Mouse (Mus musculus) limb, embryonic 12.5 days (tissue): ENCODE results near the gene Spint2. TPM values are rescaled to one million over a fixed set of nuclear protein-coding genes. Genes with fewer than 3 reads are reported as not detected.
"Not testable (repeated sequence)": the region's sequence is repeated elsewhere in the genome, so short reads cannot be mapped to it uniquely, and the experiment has no call there.

Experiments
- ATAC-seq: fragments of 200-750 bp; cut with Nextera tagmentation; 2 replicates; pipeline ENCODE4 v1.8.0; 2017; ENCODE audit warnings: low read depth, moderate TSS enrichment; ENCODE audit not compliant: insufficient number of reproducible peaks, insufficient read depth, low FRiP score, low TSS enrichment
- H3K27ac ChIP-seq: fragments of 300-500 bp; sonication (generic); 2 replicates; pipeline ENCODE4 v1.5.1; 2016; ENCODE audit warnings: mild to moderate bottlenecking, moderate library complexity
- H3K27me3 ChIP-seq: fragments of 300-500 bp; sonication (generic); 2 replicates; pipeline ENCODE4 v1.6.1; 2016; ENCODE audit warnings: mild to moderate bottlenecking, moderate library complexity
- H3K36me3 ChIP-seq: fragments of 300-500 bp; sonication (generic); 2 replicates; pipeline ENCODE4 v1.6.1; 2016; ENCODE audit warnings: mild to moderate bottlenecking, moderate library complexity
- H3K4me1 ChIP-seq: fragments of 300-500 bp; sonication (generic); replicated peaks from 2 replicates; pipeline ENCODE4 v1.6.1; 2016
- H3K4me2 ChIP-seq: fragments of 300-500 bp; sonication (generic); 2 replicates; pipeline ENCODE4 v1.6.1; 2016; ENCODE audit warnings: mild to moderate bottlenecking, moderate library complexity
- H3K4me3 ChIP-seq: fragments of 300-500 bp; sonication (generic); replicated peaks from 2 replicates; pipeline ENCODE4 v1.5.1; 2016; ENCODE audit warnings: mild to moderate bottlenecking
- H3K9ac ChIP-seq: fragments of 300-500 bp; sonication (generic); replicated peaks from 2 replicates; pipeline ENCODE4 v1.6.1; 2016; ENCODE audit warnings: mild to moderate bottlenecking, moderate library complexity
- H3K9me3 ChIP-seq: fragments of 300-500 bp; sonication (generic); 2 replicates; pipeline ENCODE4 v1.6.1; 2016; ENCODE audit warnings: mild to moderate bottlenecking, moderate library complexity
- WGBS: fragments of 180-500 bp; shearing (Covaris S2); methylation state at CpG from one replicate; pipeline ENCODE4 v1.1.7; 2016; 5-methylcytosine and 5-hydroxymethylcytosine counted together
- polyA plus RNA-seq: library from polyadenylated mRNA; unstranded; fragments of >200 nt; fragmentation: Nextera tagmentation; extraction: Ambion mirVana; gene quantifications from 2 replicates; pipeline ENCODE4 v1.2.1, GENCODE M21; 2016

Gene Spint2
- polyA plus RNA-seq, 1 experiment from 2014 or later = 107 TPM

DNA sequence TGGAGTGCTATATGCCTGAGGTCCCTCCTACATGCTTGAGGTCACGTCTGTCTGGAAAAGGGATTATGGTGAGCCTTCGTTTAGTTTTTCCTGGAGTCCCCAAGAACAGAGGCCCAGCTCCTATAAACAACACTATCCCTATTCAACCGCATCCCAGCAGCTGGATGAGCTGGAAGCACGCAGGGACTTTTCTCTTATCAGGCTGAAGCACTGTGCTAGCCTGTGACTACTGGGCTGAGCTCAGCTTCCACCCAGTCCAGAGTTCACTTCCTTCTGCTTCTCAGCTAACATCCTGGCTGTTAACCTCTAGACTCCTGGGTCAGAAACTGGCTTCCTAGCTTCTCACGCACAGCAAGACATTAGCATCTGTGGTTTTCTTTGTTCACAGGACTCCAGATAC lies 27.9 kb downstream of the Spint2 start:
- Histone ChIP-seq H3K27ac (peak overlapping the region; percentile 13; the same call in 1 of the 2 replicates), H3K9me3 (no peaks in the 10 kb centered on the region), H3K4me2 (no peak overlapping the region), H3K4me3 (no peak overlapping the region), H3K27me3 (peaks cover 6% of the 10 kb centered on the region), H3K4me1 (0 out of 2 replicates have a peak, but pooled peaks cover 10% of the 10 kb centered on the region), H3K9ac (no peak overlapping the region), H3K36me3 (peaks cover 30% of the 10 kb centered on the region; the same call in 1 of the 2 replicates)
- 47% methylated on average over 5 of the region's 5 CpGs for WGBS
- ATAC-seq = no peak

DNA sequence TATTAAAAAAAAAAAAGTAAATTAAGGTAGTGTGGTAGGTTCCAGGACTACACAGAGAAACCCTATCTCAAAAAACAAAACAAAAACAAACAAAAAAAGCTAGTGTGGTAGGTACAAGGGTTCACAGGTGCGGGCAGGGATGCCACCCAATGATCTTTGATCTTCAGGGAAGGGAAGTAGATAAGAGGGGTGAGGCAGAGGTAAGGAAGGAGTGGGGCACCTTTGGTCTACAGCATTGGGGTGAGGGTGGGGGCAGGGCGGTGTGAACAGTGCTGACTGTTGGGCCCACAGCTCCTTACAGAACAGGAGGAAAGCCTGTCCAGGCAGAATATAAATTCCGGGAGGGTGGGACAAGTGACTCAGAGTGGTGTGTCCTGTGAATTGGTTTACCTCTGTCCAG lies 30.5 kb downstream of the Spint2 start:
- no peak overlapping the region for H3K4me3 ChIP-seq
- 62% methylated on average over 3 of the region's 3 CpGs for WGBS
- no peak for ATAC-seq
- no peak overlapping the region for H3K9ac ChIP-seq
- H3K27ac ChIP-seq = no peak overlapping the region
- H3K4me1 ChIP-seq = peaks cover 25% of the 10 kb centered on the region
- H3K4me2 ChIP-seq = no peak overlapping the region
- H3K36me3 ChIP-seq = peaks cover 15% of the 10 kb centered on the region
- peaks cover 26% of the 10 kb centered on the region for H3K27me3 ChIP-seq
- no peaks in the 10 kb centered on the region for H3K9me3 ChIP-seq

DNA sequence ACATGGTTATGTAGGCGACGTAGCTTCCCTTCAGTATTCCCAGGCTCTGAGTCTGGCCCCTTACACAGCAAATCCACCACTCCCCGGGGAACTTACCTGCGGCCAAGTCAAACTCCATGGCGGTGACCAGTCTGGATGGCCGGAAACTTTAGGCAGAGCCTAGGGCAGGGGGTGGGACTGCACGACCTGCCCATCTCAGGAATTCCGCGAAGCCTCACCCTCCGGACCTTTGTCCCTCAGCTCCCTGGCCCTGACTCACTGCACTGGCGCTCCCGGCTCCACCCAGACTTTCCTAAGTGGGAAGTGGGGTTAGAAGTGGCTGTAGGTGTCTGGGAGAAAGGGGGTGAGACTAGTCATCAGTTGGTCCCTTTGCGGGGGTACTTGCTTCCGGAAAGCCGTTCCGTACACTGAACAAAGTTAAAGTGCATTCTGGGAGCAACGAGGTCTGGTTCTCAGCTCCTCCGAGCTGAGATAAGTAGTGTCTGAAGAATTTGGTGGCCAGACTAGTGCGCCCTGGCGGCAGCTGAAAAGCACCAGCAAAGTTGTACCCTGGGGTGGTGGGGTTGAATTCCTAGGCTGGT lies 33.4 kb downstream of the Spint2 start, which contains the start of gene 2200002D01Rik:
Gene 2200002D01Rik, minus strand, starts transcription at position 206 of the 581 bp plus-strand sequence.
- WGBS = 10% methylated on average over 20 of the region's 20 CpGs
- peaks cover 30% of the 10 kb centered on the region for H3K36me3 ChIP-seq
- peaks cover 26% of the 10 kb centered on the region for H3K27me3 ChIP-seq
- H3K27ac ChIP-seq = no peak within 1 kb of the TSS
- H3K4me1 ChIP-seq = peaks cover 20% of the 10 kb centered on the region
- ATAC-seq = peak; percentile 3; the same call in 1 of the 2 replicates
- H3K4me3 ChIP-seq = peak within 1 kb of the TSS; percentile 25
- peak within 1 kb of the TSS; percentile 55 for H3K4me2 ChIP-seq
- peak within 1 kb of the TSS; percentile 34; the same call in 1 of the 2 replicates for H3K9ac ChIP-seq
- no peaks in the 10 kb centered on the region for H3K9me3 ChIP-seq

DNA sequence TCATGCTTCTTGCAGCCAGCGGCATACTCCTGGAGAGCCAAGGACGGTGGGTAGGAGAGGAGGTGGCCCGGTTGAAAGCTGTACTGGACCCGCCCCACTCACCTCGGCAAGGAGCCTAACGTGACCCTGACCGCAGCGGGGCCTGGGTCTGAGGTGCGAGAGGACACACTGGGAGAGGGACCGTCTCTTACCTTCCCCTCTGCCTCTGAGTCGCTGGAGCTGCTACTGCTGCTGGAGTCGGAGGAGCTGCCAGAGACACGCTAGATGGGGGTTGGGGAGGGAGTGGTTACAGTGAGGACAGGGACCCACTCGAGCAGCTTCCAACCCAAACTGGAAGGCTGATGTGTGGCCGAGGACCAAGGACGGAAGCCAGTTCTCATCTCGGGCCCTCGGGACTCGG lies 34.0 kb downstream of the Spint2 start:
- peaks cover 26% of the 10 kb centered on the region for H3K27me3 ChIP-seq
- H3K27ac ChIP-seq = no peak overlapping the region
- H3K4me2 ChIP-seq = peak overlapping the region; percentile 55
- H3K4me3 ChIP-seq = peak overlapping the region; percentile 25
- H3K4me1 ChIP-seq = peaks cover 16% of the 10 kb centered on the region
- WGBS = 14% methylated on average over 19 of the region's 19 CpGs
- ATAC-seq = peak; percentile 14; the same call in 1 of the 2 replicates
- H3K36me3 ChIP-seq = peaks cover 30% of the 10 kb centered on the region
- H3K9ac ChIP-seq = 0 out of 2 replicates have a peak overlapping the region, but pooled peaks have one; percentile 34
- H3K9me3 ChIP-seq = no peaks in the 10 kb centered on the region

DNA sequence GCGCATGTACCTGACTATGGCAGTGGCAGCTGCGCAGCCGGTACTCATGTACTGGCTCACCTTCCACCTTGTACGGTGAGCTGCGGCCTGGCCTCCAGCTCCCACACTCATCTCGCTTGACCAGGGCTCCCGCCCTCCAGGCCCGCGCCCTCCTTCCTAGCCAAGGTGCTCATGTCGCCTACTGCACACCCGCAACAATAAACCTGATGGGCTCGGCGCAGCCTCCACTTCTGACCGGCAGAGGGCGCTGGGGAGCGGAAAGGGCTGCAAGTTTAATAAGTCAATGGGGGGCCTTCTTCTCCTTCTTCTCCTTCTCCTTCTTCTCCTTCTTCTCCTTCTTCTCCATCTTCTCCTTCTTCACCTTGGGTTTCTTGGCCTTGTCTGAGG lies 34.4 kb downstream of the Spint2 start:
- peaks cover 16% of the 10 kb centered on the region for H3K4me1 ChIP-seq
- 24% methylated on average over 16 of the region's 16 CpGs for WGBS
- no peak overlapping the region for H3K9ac ChIP-seq
- H3K27ac ChIP-seq = no peak overlapping the region
- ATAC-seq = no peak
- H3K27me3 ChIP-seq = peaks cover 26% of the 10 kb centered on the region
- peaks cover 30% of the 10 kb centered on the region for H3K36me3 ChIP-seq
- H3K4me2 ChIP-seq = peak overlapping the region; percentile 55
- no peaks in the 10 kb centered on the region for H3K9me3 ChIP-seq
- H3K4me3 ChIP-seq = peak overlapping the region; percentile 25

DNA sequence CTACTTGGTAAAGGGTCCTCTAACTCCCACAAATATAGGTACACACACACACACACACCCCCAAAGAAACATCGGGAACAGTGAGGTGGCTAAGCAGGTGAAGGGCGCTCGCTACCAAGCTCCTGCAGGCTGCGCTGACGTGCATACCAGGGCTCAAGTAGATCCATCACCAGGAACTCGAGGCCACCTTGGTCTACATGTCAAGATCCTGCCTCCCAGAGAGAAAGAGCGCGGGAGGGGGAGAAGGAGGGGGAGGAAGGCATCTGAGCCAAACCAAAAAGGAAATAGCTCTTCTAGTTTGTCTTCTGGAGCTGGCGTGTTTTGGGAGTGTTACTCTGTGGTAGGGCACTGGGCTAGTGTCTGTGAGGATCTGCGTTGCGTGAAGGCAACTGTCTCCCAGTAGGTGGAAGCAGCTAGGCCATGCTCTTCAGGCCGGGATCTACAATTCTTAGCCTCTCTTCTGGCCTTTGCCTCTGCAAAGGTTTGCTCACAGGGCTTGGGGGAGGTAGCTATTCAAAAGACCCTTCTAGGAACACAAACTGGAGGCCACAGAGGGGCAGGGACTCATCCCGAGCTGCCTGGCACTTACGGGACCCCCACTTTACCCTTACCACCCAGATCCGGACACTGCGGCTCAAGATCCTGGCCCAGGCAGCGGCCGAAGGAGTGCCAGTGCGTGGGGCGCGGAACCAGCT lies 34.9 kb downstream of the Spint2 start:
- ATAC-seq = no peak
- Histone ChIP-seq H3K9ac (no peak overlapping the region), H3K4me2 (no peak overlapping the region), H3K4me1 (peaks cover 16% of the 10 kb centered on the region), H3K4me3 (no peak overlapping the region), H3K9me3 (no peaks in the 10 kb centered on the region), H3K27ac (no peak overlapping the region), H3K36me3 (peaks cover 30% of the 10 kb centered on the region), H3K27me3 (peaks cover 26% of the 10 kb centered on the region)
- 88% methylated on average over 21 of the region's 21 CpGs for WGBS

DNA sequence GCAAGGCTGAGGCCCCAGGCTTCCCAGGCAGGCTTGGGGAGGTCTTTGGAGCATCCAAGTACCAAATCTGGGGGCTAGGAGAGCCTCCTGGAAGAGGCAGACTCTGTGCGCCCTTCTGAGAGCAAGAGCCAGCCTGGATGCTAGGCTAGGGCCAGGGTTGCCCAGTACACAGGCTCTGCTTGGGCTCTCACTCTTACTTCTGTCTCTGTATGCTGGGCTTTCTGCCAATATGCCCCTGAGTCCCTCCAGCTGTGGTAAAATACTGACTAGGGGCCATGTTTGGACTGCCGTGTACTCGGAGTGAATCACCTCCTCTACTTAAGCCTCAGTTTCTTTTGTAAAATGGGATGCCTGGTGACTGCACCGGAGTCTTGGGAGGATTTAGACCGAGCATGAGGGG lies 35.7 kb downstream of the Spint2 start:
- H3K36me3 ChIP-seq = peaks cover 32% of the 10 kb centered on the region
- WGBS = 89% methylated on average over 5 of the region's 5 CpGs
- no peak overlapping the region for H3K27ac ChIP-seq
- no peak for ATAC-seq
- peaks cover 26% of the 10 kb centered on the region for H3K27me3 ChIP-seq
- peaks cover 16% of the 10 kb centered on the region for H3K4me1 ChIP-seq
- no peak overlapping the region for H3K4me3 ChIP-seq
- no peak overlapping the region for H3K4me2 ChIP-seq
- H3K9me3 ChIP-seq = no peaks in the 10 kb centered on the region
- H3K9ac ChIP-seq = no peak overlapping the region

DNA sequence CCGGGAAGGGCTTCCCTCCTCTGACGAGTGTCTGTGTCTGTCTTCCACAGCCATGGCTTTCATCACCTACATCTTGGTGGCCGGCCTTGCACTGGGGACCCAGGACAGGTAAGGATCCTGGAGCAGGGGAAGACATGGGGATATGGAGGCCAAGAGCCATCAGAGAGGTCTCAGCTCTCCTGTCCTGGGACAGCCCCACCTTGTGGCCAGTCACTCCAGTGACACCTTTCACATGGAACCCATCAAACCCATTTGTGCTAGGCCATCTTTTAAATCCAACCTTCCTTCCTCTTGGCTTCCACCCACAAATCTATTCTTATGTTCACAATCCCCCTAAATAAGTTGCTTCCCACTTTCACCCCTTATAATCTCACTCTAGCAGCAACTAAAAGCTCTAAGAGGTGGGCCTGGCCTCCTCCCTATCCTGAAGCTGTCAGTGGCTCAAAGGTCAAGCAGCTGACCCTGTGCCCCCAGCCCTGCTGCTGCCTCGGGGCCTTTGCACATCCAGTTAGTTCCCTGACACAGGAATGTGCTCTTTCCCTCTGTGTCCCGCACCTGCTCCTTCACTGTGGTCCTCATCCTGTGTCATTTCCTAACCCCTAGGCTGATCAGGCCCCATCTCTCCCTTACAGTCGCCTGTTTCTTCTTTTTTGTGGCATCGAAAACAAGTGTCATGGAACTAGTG lies 36.8 kb downstream of the Spint2 start:
- 86% methylated on average over 7 of the region's 7 CpGs for WGBS
- Histone ChIP-seq H3K27me3 (peaks cover 26% of the 10 kb centered on the region), H3K9me3 (no peaks in the 10 kb centered on the region), H3K4me1 (peaks cover 16% of the 10 kb centered on the region), H3K4me3 (no peak overlapping the region), H3K36me3 (peaks cover 35% of the 10 kb centered on the region), H3K9ac (no peak overlapping the region), H3K4me2 (no peak overlapping the region), H3K27ac (no peak overlapping the region)
- ATAC-seq = no peak

DNA sequence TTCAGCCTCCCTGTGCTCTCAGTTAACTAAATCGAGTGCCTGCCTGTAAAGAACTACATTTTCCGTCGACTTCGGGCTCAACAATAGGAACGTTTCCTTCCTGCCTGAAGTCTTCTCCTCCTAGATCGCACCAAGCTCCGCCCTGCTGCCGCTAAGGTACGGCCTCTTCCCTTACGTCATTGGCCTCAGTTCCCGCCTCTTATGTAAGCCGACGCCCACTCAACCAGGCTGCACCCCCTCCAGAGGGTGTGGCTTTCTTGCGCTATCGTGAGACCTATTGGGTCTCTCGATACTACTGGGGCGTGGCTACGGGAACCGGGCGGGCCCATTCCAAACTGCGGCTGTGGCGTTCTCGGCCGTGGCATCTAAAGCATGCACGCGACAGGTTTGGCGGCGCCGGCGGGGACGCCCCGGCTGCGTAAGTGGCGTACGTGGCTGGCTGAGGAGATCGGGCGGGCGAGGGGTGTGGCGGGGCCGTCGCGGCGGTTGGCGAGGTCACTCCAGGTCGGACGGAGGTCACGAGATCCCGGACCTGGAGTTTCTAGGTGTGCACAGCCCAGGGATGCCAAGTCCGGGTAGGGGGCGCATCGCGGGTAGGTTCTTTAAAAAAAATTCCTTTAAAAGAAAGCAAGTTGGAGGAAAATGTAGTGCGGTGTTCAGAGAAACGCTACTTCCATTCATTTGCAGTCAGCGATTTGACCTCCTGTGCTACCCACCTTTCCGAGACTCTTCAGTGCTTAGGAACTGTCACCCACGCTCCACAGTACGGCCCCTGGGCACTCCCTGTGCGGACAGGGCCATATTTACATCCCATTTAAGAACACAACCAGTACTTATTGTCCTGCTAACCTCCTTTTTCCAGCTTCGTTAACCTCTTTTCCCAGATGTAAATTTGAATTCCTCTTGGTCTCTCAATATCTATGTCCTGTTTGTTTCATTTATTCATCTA lies 43.4 kb downstream of the Spint2 start, which contains the start of gene Yif1b:
Gene Yif1b, plus strand, starts transcription at position 311 of the 949 bp plus-strand sequence.
- ATAC-seq = peak; percentile 94
- Histone ChIP-seq H3K27ac (peak within 1 kb of the TSS; percentile 86), H3K27me3 (peaks cover 12% of the 10 kb centered on the region), H3K4me1 (peaks cover 9% of the 10 kb centered on the region), H3K4me3 (peak within 1 kb of the TSS; percentile 67), H3K9ac (peak within 1 kb of the TSS; percentile 71), H3K36me3 (0 out of 2 replicates have a peak, but pooled peaks cover 5% of the 10 kb centered on the region), H3K4me2 (peak within 1 kb of the TSS; percentile 84), H3K9me3 (no peaks in the 10 kb centered on the region)
- under 1% methylated on average over 60 of the region's 60 CpGs for WGBS

DNA sequence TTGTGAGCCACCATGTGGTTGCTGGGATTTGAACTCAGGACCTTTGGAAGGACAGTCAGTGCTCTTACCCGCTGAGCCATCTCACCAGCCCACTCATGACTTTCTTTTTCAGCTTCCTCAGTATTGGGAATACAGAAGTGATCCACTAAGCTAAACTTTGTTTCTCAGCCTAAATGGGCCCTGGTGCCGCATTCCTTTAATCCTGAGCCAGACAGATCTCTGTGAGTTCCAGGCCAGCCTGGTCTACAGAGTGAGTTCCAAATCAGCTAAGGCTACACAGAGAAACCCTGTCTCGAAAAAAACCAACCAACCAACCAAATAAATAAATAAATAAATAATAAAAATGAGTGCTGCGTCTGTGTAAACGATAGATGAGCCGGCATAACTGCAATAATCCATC lies 44.1 kb downstream of the Spint2 start:
- ATAC-seq = not testable (repeated sequence)

More for the DNA sequence above, 44.1 kb downstream of the Spint2 start:
- peak overlapping the region; percentile 67 for H3K4me3 ChIP-seq
- H3K36me3 ChIP-seq, H3K4me1 ChIP-seq, H3K9me3 ChIP-seq: not testable (repeated sequence)
- peak overlapping the region; percentile 55 for H3K4me2 ChIP-seq
- WGBS = 29% methylated on average over 6 of the region's 6 CpGs
- peak overlapping the region; percentile 86 for H3K27ac ChIP-seq
- H3K27me3 ChIP-seq = peaks cover 19% of the 10 kb centered on the region
- peak overlapping the region; percentile 46 for H3K9ac ChIP-seq
